Mouse (Mus musculus) myocyte (in vitro differentiated cells): ENCODE measurements around the gene Lpcat4.

Experiments used
- CEBPB ChIP-seq: IDR thresholded peaks from 2 replicates; pipeline ENCODE4 v1.6.1; 2011; ENCODE audit warnings: mild to moderate bottlenecking, moderate library complexity; ENCODE audit not compliant: poor library complexity, insufficient read depth, severe bottlenecking
- E2F4 ChIP-seq: IDR thresholded peaks from one replicate; pipeline ENCODE4 v1.6.1; 2011; ENCODE audit warnings: mild to moderate bottlenecking, control low read depth, moderate library complexity; ENCODE audit not compliant: insufficient read depth
- POLR2A ChIP-seq: IDR thresholded peaks from one replicate; pipeline ENCODE4 v1.6.1; 2011; ENCODE audit warnings: low read depth, mild to moderate bottlenecking, control low read depth, moderate library complexity; ENCODE audit not compliant: insufficient read length
- POLR2AphosphoS2 ChIP-seq: IDR thresholded peaks from one replicate; pipeline ENCODE4 v1.6.1; 2011; ENCODE audit warnings: low read depth, control low read depth; ENCODE audit not compliant: insufficient read length
- REST ChIP-seq: IDR thresholded peaks from one replicate; pipeline ENCODE4 v1.6.1; 2011; ENCODE audit warnings: mild to moderate bottlenecking, control low read depth, moderate library complexity; ENCODE audit not compliant: insufficient read depth, insufficient read length
- TCF12 ChIP-seq: IDR thresholded peaks from one replicate; pipeline ENCODE4 v1.6.1; 2011; ENCODE audit warnings: mild to moderate bottlenecking, control low read depth; ENCODE audit not compliant: poor library complexity, insufficient read depth, severe bottlenecking
- USF1 ChIP-seq: IDR thresholded peaks from one replicate; pipeline ENCODE4 v1.6.1; 2011; ENCODE audit warnings: low read depth, mild to moderate bottlenecking, control low read depth, moderate library complexity

GRCm38 (mm10) chr2:112215977-112216376, 23.3 kb upstream of the Lpcat4 start:
- TF ChIP-seq E2F4 (no peak), TCF12 (no peak), REST (no peak), USF1 (no peak), POLR2A (no peak), POLR2AphosphoS2 (no peak), CEBPB (no peak)
